Mouse (Mus musculus): ENCODE data around the gene Ogdh. TPM values are rescaled to one million over a fixed set of nuclear protein-coding genes. Genes with fewer than 3 reads are reported as not detected.

The Ogdh gene
- polyA plus RNA-seq, 1 experiment = 34.8 TPM

DNA sequence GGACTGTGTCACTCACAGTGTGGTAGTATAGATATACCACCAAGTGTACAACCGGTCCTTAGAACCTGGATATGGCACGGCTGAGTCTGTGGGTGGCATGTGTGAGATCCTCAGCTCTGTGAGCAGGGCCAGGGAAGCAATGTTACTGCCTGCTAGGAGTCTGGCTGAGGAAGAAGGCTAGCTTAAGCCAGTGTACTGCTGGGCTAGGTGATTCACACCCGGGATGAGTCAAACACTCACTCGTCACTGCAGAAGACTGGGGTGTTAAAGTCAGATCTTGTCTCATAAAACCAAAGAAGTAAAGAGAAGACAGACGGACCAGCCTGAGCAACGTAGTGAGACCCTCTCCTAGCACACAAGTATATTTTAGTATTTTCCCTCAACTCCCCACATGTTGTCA is 89.5 kb downstream of the Ogdh start:
- TF ChIP-seq FLI1 (IDR thresholded peaks at IDR 0.05; ENCODE audit: low read length) (no peak), GATA1 (IDR thresholded peaks at IDR 0.05; ENCODE audit: borderline replicate concordance, low read length) (no peak)
- Histone ChIP-seq H3K4me3 (replicated peaks) (no peak overlapping the region), H3K27me3 (replicated peaks) (no peaks in the 10 kb centered on the region), H3K4me1 (peaks cover 21% of the 10 kb centered on the region), H3K9me3 (no peaks in the 10 kb centered on the region), H3K36me3 (replicated peaks; ENCODE audit: low read length) (no peaks in the 10 kb centered on the region)

DNA sequence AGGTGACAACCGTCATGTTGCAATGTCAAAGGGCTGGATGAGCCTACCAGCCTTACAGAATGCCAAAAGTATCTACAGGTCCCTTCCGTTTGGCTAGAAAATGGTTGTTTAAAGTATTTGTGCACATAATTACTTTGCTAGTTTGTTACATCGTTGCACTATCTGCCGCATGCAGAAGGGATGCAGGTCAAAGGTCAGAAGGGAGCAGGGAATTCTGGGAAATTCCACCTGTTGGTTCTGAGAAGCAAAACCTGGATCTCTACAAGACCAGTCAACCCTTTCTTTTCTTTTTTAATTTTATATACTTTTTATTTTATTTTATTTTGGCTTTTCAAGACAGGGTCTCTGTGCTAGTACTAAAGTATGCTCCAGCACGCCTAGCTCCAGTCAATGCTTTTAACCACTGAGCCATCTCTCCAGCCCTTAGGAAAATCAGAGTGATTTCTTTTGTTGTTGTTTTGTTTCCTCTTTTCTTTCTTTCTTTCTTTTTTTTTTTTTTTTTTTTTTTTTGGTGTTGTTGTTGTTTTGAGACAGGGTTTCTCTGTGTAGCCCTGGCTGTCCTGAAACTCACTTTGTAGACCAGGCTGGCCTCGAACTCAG is 96.8 kb downstream of the Ogdh start:
- Histone ChIP-seq H3K9me3 (no peaks in the 10 kb centered on the region), H3K36me3 (replicated peaks; ENCODE audit: low read length) (peaks cover 18% of the 10 kb centered on the region), H3K27me3 (replicated peaks) (no peaks in the 10 kb centered on the region), H3K4me3 (replicated peaks) (peak overlapping the region; percentile 95), H3K4me1 (peaks cover 40% of the 10 kb centered on the region)
- TF ChIP-seq FLI1 (IDR thresholded peaks at IDR 0.05; ENCODE audit: low read length) = no peak
- no peak for TF ChIP-seq GATA1 (IDR thresholded peaks at IDR 0.05; ENCODE audit: borderline replicate concordance, low read length)

DNA sequence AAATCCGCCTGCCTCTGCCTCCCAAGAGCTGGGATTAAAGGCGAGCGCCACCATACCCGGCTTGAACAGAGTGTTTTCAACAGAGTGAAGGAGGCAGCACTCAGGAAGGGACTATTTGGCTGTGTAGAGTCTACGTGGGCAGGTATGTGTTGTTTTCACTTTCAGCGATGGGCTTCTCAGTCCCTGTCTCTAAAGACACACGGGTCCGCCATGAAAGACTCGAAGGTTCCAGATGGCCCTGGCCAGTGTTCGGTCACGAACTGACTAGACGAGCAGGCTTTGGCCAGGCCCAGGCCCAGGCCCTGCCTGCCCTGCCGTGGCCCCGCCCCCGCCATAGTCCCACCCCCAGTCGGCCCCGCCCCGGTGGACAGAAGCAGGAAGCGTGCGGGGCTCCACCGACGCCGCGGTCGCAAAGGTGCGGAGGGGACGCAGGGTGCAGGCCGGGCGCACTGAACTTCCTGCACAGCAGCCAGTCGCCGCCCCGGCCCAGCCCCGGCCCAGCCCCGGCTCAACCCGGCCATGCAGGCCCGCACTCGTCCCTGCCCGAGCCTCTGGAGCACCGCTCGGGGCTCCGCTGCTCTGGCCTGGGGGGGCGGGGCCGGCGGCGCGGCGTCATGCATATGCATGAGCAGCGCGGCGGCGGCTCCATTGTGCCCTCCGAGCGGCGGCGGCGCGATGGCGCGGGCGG is 97.4 kb downstream of the Ogdh start, which contains the start of gene Zmiz2:
Zmiz2 (plus strand) TSS at position 349 of the 688 bp plus-strand sequence.
- peak within 1 kb of the TSS; percentile 95 for H3K4me3 ChIP-seq (replicated peaks)
- H3K4me1 ChIP-seq = peaks cover 46% of the 10 kb centered on the region
- H3K9me3 ChIP-seq = no peaks in the 10 kb centered on the region
- H3K27me3 ChIP-seq (replicated peaks) = no peaks in the 10 kb centered on the region
- no peak for TF ChIP-seq GATA1 (IDR thresholded peaks at IDR 0.05; ENCODE audit: borderline replicate concordance, low read length)
- TF ChIP-seq FLI1 (IDR thresholded peaks at IDR 0.05; ENCODE audit: low read length) = no peak
- H3K36me3 ChIP-seq (replicated peaks; ENCODE audit: low read length) = peaks cover 22% of the 10 kb centered on the region

DNA sequence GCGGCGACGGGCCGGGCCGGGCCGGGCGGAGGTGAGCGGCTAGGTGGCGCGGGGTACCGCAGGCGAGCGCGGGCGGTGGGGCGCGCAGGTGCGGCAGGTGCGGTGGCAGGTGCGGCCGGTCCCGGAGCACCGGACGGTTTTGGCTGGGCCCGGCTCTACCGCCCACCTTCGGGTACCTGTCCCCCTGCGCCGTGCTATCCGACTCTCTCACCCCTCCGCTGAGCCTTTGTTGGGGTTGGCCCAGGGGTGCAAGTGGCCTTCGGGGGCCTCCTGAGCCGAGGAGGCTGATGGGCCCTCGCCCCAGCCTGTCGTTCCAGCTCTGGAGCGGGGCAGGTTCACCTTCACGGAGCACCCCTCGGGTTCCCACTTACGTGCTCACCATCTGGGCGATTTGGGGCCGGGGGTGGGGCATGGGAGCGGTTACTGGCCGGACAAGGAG is 98.1 kb downstream of the Ogdh start:
- peaks cover 29% of the 10 kb centered on the region for H3K36me3 ChIP-seq (replicated peaks; ENCODE audit: low read length)
- H3K9me3 ChIP-seq = no peaks in the 10 kb centered on the region
- TF ChIP-seq FLI1 (IDR thresholded peaks at IDR 0.05; ENCODE audit: low read length) = no peak
- no peak for TF ChIP-seq GATA1 (IDR thresholded peaks at IDR 0.05; ENCODE audit: borderline replicate concordance, low read length)
- H3K27me3 ChIP-seq (replicated peaks) = no peaks in the 10 kb centered on the region
- H3K4me1 ChIP-seq = peaks cover 52% of the 10 kb centered on the region
- peak overlapping the region; percentile 95 for H3K4me3 ChIP-seq (replicated peaks)

DNA sequence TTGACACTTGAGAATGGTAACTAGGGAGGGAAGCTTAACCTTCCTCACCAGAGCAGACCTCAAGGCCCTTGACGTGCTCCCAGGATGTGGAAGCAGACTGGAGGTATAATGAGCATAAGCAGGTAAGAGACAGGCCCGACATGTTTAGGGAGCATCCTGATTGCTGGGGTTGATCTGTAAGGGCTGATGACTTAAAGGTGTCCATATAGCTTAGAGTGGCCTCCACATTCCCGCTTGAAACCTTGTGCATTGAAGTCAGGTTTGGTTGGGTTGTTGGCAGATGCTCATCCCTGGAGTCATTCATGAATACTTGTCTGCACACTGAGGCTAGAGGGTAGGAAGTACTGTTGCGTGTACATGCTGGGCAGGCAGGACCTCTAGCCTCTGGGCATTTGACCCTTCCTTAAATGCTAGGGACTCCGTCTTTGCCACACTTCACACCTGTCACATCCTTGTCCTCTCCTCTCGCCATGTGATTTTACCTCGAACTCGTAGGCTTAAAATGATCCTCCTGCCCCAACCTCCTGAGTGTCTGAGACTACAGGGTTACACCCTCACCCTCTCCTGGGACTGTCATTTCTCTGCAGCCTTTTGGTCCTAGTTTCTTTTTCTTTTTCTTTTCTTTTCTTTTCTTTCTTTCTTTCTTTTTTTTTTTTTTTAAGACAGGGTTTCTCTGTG is 99.1 kb downstream of the Ogdh start:
- H3K27me3 ChIP-seq (replicated peaks) = no peaks in the 10 kb centered on the region
- H3K4me1 ChIP-seq = peaks cover 62% of the 10 kb centered on the region
- H3K4me3 ChIP-seq (replicated peaks) = peak overlapping the region; percentile 95
- peaks cover 39% of the 10 kb centered on the region for H3K36me3 ChIP-seq (replicated peaks; ENCODE audit: low read length)
- TF ChIP-seq FLI1 (IDR thresholded peaks at IDR 0.05; ENCODE audit: low read length) = no peak
- TF ChIP-seq GATA1 (IDR thresholded peaks at IDR 0.05; ENCODE audit: borderline replicate concordance, low read length) = no peak
- H3K9me3 ChIP-seq = no peaks in the 10 kb centered on the region

DNA sequence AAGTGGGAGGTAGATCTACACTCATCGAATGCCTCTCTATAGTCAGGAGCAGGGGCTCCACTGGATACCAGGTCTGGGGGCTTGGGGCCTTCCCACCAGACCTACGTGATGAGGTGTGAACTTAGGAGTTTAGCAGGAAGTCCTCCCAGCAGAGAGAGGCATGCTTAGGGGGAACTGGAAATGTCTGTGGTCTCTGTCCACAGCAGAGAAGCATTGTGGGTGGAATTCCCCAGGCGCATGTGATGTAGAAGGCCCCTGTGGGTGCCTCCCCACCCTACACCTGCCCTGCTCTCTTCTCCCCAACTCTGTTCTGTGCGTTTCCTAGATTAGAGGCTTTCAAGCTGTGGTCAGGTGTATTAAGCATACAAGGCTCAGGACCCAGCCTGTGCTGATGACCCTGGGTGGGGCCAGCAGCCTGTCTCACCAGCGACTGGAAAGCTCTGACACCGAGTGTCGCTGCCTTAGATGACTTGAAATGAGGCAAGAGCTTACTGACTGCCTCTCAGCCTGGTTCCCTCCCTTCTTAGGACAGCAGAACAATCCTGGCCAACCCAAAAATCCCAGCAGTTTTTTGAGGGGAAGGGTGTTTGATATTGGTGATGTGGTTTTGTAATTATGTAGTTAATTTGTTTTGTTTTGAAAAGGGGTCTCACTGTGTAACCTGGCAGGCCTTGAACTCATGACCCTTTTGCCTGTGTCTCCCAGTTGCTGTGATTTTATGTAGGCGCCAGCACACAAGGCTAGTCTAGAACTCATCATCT is 100.3 kb downstream of the Ogdh start:
- Histone ChIP-seq H3K9me3 (no peaks in the 10 kb centered on the region), H3K4me1 (peaks cover 70% of the 10 kb centered on the region), H3K4me3 (replicated peaks) (peak overlapping the region; percentile 78), H3K27me3 (replicated peaks) (no peaks in the 10 kb centered on the region), H3K36me3 (replicated peaks; ENCODE audit: low read length) (peaks cover 51% of the 10 kb centered on the region)
- TF ChIP-seq FLI1 (IDR thresholded peaks at IDR 0.05; ENCODE audit: low read length) (no peak), GATA1 (IDR thresholded peaks at IDR 0.05; ENCODE audit: borderline replicate concordance, low read length) (no peak)

DNA sequence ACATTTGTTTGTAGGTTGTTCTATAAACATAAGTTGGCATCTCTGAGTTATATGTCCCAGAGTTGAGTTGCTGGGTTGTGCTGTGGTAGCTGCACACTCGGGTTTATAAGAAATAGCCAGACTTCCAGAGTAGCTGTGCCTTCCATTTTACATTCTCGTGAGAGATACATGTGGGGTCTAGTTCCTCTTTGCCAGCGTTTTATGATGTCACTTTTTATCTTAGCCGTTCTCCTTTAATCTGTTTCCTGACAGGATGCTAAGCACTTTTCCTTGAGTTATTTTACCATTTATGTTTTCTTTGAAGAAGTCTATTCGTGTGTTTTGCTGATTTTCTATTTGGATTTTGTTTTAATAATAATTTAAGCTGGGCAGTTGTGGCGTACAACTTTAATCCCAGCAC is 101.4 kb downstream of the Ogdh start:
- H3K9me3 ChIP-seq = no peaks in the 10 kb centered on the region
- H3K27me3 ChIP-seq (replicated peaks) = no peaks in the 10 kb centered on the region
- H3K36me3 ChIP-seq (replicated peaks; ENCODE audit: low read length) = peaks cover 62% of the 10 kb centered on the region
- peak overlapping the region; percentile 46 for H3K4me3 ChIP-seq (replicated peaks)
- peaks cover 80% of the 10 kb centered on the region for H3K4me1 ChIP-seq
- no peak for TF ChIP-seq GATA1 (IDR thresholded peaks at IDR 0.05; ENCODE audit: borderline replicate concordance, low read length)
- no peak for TF ChIP-seq FLI1 (IDR thresholded peaks at IDR 0.05; ENCODE audit: low read length)

DNA sequence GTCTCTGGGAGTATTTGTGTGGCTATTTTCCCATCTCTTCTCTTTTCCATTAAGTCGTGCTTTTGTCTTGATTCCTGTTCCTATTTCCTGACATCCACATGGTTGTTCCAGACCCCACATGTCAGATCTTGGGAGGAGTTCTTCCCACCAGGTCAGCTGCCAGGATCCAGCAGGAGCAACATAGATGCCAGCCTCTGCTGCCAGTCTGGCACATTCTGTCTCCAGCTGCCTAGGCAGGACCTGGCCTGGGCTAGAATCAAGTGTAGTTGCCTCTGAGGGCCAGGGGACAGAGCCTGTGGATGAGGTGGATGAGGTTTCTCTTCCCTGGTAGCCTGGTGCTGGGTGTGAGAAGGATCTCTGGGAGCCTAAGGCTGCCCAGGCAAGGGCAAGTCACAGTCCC is 102.4 kb downstream of the Ogdh start:
- Histone ChIP-seq H3K4me3 (replicated peaks) (peak overlapping the region; percentile 42), H3K27me3 (replicated peaks) (no peaks in the 10 kb centered on the region), H3K36me3 (replicated peaks; ENCODE audit: low read length) (peaks cover 72% of the 10 kb centered on the region), H3K9me3 (no peaks in the 10 kb centered on the region), H3K4me1 (peaks cover 84% of the 10 kb centered on the region)
- no peak for TF ChIP-seq FLI1 (IDR thresholded peaks at IDR 0.05; ENCODE audit: low read length)
- no peak for TF ChIP-seq GATA1 (IDR thresholded peaks at IDR 0.05; ENCODE audit: borderline replicate concordance, low read length)

DNA sequence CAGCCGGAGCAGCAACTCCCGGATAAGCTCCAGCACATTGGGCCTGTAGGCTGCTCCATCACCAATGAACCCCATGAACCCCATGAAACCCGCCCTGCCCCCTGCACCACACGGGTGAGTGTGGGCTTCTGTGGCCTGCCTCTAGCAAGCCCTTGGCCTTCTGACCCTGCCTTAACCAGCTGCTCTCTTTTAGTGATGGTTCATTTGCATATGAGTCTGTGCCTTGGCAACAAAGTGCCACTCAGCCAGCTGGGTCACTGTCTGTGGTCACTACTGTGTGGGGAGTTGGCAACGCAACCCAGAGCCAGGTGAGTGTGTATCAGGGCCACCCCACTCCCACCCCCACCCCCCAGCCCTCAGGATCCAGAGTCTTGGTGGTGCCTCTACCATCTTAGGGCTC is 104.1 kb downstream of the Ogdh start:
- Histone ChIP-seq H3K9me3 (no peaks in the 10 kb centered on the region), H3K36me3 (replicated peaks; ENCODE audit: low read length) (peaks cover 85% of the 10 kb centered on the region), H3K4me1 (peaks cover 84% of the 10 kb centered on the region), H3K27me3 (replicated peaks) (no peaks in the 10 kb centered on the region), H3K4me3 (replicated peaks) (no peak overlapping the region)
- no peak for TF ChIP-seq FLI1 (IDR thresholded peaks at IDR 0.05; ENCODE audit: low read length)
- TF ChIP-seq GATA1 (IDR thresholded peaks at IDR 0.05; ENCODE audit: borderline replicate concordance, low read length) = no peak
